Mouse (Mus musculus) naive thymus-derived CD4-positive, alpha-beta T cell, adult 2 months (primary cell): ENCODE data around the gene Grin2d.

Experiments used
- DNase-seq: peaks from one replicate; pipeline ENCODE4 v3.0.0-alpha.2; 2011; ENCODE audit warnings: low read depth

Grin2d gene

DNA sequence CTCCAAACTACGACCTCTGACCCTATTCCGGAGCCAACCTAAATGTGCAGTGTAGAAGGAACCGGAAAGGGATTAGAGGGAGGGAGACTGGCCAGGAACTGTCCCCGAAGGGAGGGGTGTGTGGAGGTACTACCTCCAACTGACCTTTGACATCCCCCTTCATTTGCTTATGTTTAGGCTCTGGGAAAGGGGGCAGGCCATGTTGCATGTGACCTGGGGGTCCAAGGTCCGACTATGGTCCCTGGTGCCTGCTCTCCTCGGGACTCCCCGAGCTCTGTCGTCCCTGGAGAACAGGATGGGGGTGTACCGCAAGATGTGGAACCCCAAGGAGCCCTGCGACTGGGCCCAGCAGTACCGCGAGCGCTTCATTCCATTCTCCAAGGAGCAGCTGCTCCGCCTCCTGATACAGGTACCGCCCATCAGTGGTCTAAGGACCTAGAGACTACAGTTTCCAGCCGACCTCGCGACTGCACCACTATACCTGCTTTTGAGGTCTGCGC is 19.1 kb upstream of the Grin2d start:
- peak; percentile 70 for DNase-seq

DNA sequence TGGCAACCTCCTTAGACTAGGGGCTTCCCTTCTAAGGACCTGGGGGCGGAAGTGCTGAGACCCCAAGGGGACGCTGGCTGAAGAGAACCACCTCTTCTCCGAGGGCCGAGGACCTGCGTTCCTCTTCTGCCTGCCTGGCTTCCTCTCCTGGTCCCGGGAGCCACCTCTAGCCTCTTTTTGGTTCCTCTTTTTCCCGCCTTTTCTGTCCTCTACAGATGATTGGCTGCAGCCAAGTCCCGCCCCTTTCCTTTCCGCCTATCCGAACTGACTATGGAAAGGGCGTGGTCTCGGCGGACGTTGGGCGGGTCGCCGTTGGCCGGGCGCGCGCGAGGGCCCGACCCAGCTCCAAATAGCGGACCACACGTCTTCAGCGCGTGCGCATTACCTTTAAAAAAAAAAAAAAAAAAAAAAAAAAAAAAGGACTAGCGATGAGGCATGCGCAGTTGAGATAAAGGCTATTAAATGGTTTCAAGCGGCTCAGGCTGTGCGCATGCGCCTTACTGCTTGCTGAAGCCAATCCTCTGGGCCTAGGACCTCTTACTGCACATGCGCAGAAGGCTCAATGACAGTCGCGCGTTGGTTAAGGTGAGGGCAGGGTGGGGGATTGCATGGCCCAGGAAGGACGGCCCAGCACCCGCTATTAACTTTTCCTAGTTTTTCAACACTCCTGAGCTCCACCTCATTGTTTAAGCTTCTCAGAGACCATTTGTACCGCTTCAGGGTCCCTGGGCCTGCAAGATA is 18.5 kb upstream of the Grin2d start, which contains the start of the genes Syngr4 and Tmem143:
TSS of gene Syngr4 (minus strand) at position 198 of the 741 bp plus-strand sequence.
TSS of gene Tmem143 (plus strand) at position 425 of the 741 bp plus-strand sequence.
- DNase-seq = peak; percentile 98

DNA sequence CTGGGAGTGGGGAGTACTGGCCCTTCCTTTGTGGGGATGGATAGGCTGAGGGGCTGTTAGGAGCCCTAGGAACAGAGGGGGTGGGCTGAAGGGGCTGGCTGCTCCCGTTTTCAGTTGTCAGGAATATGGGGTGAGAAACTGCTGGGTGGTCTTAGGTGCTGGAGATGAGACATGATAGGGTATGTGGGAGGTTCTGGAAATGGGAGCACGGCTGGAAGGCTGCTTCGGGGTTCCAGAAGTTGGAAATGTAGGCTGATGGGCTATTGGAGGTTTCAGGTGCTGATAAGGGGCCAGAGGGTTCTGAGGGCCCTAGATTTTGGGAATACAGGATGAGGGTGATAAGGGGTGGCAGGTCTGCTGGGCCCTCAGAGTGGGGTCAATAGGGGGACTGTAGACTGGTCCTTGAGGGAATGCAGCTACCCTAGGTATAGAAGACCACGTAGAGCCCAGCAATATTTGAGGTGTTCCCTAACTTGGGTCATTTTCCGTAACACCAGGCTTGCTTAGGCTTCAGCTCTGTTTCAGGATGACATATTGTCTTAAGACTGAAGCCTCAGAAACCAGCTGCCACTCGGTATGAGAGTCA is 17.8 kb upstream of the Grin2d start:
- DNase-seq = peak; percentile 28

DNA sequence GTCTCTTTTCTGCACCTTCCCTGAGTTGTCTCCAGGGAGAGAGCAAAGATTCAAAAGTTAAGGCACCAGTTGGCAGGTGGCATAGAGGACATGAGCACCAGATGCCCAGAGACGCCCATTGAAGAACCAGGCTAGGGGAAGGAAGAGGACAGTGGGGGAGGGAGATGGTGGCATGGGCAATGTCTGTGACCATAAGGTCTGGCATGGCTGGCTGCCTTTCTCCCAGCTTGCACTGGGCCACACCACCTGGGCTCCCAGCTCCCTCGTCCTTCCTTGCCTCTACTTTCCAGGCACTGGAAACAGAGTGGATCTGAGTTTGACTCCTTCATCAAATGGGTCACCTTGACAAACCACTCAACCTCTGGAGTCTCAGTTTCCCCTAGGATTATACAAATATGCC is 14.5 kb upstream of the Grin2d start:
- DNase-seq = no peak

DNA sequence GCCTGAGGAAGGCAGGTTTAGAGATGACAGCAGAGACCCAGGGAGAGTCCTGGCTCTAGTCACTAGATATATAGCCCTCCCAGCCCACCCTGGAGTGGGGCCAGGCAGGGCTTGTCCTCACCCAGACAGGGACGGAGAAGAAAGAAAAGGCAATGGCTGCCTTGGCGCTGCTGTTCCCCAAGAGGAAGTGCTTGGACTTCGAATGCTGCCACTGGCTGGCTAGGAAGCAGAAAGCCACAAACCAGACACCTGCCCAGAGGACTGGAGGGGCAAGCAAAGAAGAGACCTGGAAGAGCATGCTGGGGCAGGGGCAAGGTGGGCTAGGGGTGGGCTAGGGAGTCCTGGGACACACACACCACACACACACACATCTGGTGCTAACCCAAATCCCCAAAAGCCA is 9.1 kb upstream of the Grin2d start:
- DNase-seq = no peak

DNA sequence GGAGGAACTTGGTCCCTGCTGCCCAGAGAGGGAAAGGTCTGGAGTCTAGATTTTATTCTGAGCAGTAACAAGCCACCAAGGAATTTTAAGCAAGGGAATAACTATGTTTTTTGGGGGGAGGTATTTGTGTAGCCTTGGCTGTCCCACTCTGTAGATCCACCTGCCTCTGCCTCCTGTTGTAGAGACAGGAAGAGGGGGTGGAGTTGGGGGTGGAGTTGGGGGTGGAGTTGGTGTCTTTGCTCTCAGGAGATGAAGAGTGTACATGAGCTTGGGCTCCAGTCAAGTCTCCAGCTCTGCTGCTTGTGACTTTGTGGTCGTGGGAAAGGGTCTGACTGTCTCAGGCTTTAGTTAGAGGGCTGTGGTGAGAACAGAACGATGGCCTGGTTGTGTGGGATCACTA is 2.8 kb upstream of the Grin2d start:
- no peak for DNase-seq

DNA sequence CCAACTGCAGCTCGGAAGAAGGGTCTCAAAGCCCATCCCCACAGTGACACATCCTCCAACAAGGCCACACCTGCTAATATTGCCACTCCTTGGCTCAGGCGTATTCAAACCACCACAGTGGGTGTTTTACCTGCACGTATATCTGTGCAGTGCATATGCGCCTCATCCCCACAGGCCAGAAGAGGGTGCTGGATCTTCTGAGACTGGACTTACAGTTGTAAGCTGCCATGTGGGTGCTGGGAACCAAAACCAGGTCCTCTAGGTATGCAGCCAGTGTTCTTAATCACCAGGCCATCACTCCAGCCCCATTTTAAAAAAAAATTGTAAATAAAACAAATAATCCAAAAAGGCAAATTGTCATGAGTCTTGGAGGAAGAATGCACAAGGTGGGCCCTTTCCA is 2.4 kb upstream of the Grin2d start:
- DNase-seq = no peak

DNA sequence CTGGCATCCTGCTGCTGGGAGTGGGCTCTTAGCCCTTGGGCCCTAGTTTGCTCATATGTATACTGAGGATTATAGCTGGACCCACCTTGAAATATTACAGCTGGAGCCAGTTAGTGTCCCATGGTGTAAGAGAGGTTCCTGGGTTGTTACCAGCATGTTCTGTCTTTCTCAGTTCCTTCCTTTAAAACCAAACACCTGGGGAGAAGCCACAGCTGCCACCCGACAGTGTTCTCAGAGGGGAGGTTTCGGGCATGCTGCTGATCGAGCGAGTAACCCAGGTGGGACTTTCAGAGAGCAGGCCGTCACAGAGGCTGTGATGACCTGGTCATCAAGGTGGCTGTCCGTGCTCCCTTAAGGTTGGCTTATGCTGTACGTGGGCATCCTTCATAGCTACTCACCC is 1.3 kb downstream of the Grin2d start:
- no peak for DNase-seq

DNA sequence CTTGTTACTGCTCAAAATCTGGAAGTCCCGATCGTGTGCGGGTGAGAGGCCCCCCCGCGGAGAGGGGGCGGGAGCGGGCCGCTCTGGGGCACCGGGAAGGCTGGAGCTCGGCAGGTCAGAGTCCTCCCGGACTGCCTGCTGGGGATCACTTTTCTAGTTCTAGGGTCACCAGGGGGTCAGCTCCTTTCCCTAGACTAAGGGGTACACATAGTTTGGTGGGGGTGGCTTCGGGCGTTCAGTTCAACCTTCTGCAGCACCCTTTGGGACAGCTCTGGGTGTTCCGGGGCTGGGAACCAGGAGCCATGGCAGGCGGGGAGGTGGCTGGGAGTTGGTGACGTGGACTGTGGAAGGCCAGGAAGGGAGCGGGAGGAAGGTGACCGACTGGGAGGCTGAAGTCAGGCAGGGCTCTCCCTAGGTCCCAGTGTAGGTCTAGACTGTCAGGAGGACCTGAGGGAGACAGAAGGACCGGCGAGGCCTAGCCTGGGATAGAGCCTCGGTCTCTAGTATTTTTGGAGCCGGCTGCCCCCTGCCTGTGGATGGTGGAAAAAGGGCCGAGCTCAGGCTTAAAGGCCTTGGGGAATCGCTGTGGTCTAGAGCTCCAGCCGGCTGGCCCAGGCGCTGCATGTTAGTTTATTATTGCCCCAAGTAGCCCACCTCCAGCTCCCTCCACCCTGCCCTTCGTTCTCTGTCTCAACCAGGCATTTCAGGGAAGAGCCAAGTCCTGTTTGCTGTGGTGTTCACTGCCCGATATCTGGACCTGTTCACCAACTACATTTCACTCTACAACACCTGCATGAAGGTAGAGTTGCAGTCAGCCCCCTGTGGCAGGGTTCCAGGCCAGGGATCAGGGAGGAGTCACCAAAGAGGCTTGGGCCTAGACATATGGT is 4.9 kb downstream of the Grin2d start:
- DNase-seq = peak; percentile 72

DNA sequence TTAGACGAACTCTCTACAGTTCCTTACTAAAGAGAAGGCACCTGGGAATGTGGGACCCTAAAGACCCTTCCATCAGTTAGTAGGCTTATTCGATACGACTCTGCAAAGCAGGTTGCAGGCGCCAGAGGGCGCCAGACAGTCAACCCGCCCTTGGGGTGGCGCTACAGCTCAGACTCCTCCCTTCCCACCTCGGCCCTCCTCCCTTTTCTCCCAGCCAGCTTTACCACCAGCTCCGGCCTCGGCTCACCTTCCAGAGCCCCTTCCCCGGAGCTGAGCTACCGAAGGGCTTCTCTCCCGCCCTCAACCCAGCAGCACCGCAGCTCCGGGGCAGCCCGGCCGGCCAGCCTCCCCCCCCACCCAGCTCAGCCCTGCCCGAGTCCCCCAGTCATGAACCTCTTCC is 5.6 kb downstream of the Grin2d start, which contains the start of gene Kdelr1:
TSS of gene Kdelr1 (plus strand) at position 149 of the 400 bp plus-strand sequence.
- DNase-seq = peak; percentile 95

DNA sequence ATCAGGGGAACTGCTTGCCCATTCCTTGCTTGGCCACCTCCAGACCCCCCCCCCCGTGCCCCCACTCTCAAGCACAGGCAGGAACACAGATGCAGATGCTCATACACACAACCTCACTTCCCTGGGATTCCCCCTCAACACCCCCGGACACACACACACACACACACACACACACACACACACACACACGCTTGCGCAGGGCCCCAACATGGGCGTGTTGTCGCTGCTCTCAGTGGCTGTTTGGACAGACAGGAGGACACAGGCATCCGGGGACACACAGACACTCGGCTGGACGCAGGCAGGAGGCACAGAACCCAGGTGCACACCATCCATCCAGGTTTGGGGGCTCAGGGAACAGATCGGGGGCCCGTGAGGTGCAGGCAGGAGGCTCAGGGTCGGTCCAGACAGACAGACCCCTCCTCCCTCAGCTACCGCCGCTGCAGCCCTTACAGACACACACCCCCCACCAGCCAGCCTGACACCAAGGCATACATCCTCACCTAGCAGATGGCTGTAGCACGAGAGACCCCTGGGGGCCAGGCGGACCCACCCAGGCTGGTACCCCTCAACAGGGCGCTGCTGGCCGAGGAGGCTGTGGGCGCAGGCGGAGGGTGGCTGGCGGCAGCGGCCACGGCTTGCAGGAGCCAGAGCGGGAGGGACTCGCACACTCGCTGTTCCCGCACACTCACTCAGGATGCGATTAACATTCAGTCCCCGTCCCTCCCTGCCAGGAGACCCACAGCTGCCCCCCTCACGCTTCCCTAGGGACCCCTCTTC is 7.7 kb downstream of the Grin2d start:
- peak; percentile 53 for DNase-seq

DNA sequence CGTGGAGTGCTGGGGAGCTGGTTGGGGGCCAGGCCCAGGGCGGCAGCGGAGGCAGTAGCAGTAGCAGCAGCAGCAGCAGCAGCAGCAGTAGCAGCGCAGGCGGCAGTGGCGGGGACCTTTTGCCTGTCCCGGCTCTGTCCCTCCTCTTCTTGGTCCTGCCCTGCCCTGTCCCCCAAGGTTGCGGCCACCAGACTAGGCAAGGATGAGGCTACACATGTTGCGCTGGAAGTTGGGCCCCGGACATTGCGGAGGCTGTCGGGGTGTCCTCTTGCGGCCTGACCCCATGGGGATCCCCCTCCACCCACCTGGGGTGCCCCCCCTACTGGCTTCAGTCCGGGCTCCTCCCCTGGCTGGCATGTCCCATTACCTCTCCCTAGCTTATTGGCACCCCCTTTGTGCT is 8.4 kb downstream of the Grin2d start:
- no peak for DNase-seq

DNA sequence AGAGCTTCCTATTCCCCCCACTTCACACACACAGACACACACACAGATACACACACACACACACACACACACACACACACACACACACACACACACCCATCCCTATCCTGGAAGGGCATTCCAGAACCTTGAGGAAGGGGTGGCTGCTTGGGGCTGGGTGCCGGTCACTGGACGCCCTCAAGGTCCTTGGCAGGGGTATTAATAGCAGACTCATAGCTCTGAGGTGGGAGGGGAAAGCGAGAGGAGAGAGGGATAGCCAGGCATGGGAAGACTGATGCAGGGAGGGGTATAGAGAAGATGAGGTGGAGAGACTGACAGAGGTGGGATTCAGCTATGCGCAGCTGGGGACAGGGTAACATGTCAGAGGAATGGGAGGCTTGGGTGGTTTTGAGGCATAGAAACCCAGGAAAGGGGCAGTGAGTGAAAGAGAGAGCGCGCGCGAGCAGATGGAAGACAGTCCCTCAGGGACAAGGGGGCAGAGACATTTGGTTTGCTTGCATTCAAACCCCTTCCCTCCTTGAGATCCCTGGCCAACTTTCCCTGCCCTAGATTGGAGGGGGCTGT is 9.0 kb downstream of the Grin2d start:
- DNase-seq = no peak

DNA sequence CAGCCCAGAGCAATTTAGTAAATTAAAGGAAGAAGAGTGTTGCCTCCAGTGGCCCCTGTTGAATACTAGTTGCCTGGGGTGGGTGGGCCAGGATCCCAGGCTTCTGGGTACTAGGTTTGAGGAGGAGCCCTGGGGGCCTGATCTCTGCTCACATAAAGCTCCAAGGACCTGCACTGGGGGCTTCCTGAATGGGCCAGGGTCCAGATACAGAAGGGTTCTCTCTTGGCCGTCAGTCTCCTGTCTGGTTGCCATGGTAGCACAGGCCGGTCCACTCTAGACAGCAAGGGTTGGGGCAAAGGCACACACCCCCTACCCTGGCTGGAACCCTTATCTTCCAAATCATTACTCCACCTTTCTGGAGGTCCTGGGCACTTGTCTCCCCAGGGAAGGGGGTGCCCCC is 10.3 kb downstream of the Grin2d start:
- no peak for DNase-seq

DNA sequence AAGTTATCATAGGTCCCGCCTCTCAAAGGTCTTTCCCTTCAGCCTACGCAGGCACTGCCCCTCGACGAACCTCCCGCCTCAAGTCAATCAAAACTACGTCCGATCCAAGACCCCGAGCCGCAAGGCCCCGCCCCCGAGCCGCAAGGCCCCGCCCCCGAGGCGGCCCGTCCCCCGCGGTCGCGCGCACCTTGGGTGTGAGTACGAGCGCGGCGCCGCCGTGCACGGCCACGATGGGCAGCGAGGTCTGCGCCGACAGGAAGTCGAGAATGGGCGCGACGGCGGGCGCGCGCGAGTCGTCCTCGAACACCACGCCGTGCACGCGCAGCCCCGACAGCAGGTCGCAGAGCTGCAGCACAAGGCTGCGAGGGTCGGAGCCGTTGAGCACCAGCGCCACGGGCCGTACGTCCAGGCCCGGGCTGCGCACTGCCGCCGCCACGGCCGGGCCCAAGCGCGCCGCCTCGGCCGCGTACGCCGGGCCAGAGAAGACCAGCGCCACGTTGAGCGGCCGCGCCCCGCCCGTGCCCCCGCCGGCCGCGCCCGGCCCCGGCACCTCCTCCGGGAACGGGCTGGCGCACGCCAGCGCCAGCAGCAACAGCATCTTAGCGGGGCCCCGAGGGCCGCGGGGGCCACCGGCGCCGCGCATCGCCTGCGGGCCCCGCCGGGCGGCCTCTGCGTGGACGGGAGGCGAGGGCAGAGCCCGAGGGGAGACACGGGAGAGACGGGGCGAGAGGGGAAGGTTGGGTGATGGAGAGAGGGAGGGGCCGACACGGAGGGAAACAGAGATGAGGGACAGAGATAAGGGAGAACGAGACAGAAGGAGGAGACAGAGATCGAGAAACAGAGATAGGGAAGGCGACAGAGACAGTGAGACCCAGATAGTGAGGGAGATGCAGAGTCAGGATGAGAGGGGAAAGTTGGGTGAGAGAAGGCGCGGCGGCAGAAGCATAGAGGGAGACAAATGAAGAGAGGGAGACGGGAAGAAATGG is 12.0 kb downstream of the Grin2d start:
- peak; percentile 92 for DNase-seq

DNA sequence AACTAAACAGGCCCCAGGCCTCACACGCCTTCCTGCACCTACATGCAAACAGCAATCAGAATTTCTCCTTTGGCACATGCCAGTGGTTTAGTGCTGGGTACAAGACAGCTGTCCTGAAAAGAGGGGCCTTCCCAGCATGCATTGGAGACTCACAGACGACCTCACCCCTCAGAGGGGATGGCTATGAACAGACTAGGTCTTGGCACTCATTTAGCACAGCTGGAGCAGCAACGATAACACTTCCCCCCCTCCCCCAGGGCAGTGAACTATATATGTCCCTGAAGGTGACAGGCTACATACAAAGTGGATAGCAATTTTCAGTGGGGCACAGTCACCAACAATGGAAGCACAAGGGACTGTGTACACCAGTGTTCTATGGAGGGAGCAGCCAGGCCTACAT is 13.7 kb downstream of the Grin2d start:
- no peak for DNase-seq

DNA sequence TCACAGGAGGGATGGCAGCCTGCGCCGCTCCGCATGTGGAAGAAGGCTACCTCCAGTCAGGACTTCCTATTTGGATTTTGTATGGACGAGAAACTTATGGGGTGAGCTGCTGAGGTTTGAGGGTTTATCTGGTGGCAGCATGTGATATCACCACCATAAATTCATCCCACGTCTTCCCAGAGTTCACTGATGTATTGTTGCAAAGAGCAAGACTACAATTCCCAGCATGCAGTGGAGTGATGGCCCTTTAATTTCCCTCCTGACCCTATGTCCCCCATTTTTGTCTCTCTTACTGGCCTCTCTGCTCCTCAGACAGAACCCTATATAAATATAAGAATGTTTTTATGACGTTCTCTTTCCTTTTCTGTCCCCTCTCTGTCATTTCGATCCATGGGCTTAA is 15.4 kb downstream of the Grin2d start:
- no peak for DNase-seq

DNA sequence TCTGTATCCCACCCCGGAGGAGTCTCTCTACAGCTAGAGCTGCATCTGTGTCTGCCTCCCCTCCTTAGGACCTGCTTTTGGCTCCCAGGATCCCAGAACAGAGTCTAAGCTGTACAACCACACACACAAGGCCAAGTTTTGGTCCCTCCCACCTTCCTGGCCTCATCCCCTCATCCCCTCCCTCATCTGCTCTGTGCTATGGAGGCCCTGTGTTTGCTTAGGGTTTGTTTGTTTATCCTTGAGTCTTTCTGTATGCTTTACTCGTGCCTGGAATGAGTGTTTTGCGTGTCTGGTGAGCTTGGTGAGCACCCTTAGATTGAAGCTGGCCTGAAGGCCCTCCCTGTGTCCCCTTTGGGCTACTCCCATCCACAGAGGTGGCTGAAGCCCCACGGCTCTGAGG is 19.2 kb downstream of the Grin2d start:
- no peak for DNase-seq

DNA sequence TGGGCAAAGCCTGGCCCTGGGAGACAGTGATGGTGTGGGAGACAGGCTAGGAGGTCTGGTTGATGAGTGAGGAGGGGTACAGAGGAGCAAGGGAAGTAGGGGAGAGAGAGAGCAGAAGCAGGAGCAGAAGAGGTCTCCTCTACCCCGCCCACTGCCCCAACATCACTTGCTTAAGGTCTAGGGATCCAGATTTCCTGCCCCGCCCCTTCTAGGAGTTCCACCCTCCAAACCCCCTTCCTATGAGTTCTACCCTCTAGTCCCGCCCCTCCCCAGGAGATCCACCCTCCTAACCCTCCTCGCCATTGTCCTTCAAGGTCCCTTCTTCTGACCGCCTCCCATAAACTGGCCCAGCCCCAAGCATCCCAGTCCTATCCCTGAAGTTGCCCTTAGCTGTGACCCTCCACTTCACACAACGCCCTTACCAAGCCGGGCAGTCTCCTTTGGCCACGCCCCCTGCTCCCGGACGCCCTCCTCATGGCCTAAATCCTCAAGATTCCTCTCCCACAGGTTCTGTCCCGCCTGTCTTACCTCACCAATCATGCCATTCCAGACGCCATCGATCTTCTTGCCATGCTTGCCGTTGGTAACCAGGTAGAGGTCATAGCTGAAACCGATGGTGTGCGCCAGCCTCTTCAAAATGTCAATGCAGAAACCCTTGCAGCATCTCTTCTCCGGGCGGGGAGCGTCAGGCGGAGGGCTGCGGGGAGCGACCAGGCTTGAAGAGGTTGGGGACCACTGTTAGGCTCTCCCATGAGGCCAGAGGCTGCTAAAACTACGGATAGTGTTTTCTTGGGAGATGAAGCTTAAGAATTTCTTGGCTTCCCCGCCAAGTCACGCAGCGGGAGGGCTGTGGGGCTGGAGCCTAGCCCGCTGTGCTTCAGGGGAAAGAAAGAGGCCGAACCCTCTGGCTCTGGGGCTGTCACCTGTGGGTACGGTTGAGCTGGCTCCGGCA is 21.0 kb downstream of the Grin2d start:
- DNase-seq = peak; percentile 22
